Mouse (Mus musculus) granulocyte monocyte progenitor cell, adult 5-6 weeks (primary cell): ENCODE results near the gene Ttll10. TPM values are rescaled to one million over a fixed set of nuclear protein-coding genes. Genes with fewer than 3 reads are reported as not detected.
A peak's percentile ranks its signal among the peaks of the same experiment; 100 is the strongest.

ENCODE experiments used
- ATAC-seq: replicated peaks from 2 replicates; pipeline ENCODE4 v1.8.0; 2016; ENCODE audit warnings: mild to moderate bottlenecking, moderate TSS enrichment, inconsistent platforms; ENCODE audit not compliant: poor library complexity, severe bottlenecking
- total RNA-seq, 2 experiments: library from RNA; stranded (forward) in 1 of 2; stranded (reverse) in 1 of 2; fragments of 200-712, 200-1000 nt in 1 of 2; fragments of >200 nt in 1 of 2; fragmentation: Nextera tagmentation in 1 of 2; gene quantifications; 2 replicates each; pipeline ENCODE4 v1.2.3; 2014 to 2017

The Ttll10 gene
- total RNA-seq, 2 experiments from 2014 or later = not detected

GRCm38 (mm10) chr4:156030651-156031118, 28.5 kb downstream of the Ttll10 start:
- no peak for ATAC-seq

- no peak for ATAC-seq
These were observed 30.6 kb downstream of the Ttll10 start for GRCm38 (mm10) chr4:156028580-156028979.

- peak; percentile 76 for ATAC-seq
These were observed 33.2 kb downstream of the Ttll10 start, which contains the start of gene Tnfrsf18 for GRCm38 (mm10) chr4:156026013-156026412. Gene Tnfrsf18 (plus strand): TSS chr4:156026164.

- no peak for ATAC-seq
These were observed 35.0 kb downstream of the Ttll10 start for GRCm38 (mm10) chr4:156024184-156024583.

- ATAC-seq = no peak
These were observed 35.7 kb downstream of the Ttll10 start for GRCm38 (mm10) chr4:156023520-156023919.

- no peak for ATAC-seq
These were observed 37.2 kb downstream of the Ttll10 start for GRCm38 (mm10) chr4:156021942-156022419.

GRCm38 (mm10) chr4:156021381-156021780, 37.8 kb downstream of the Ttll10 start:
- ATAC-seq = no peak

GRCm38 (mm10) chr4:156019771-156020170, 39.4 kb downstream of the Ttll10 start:
- ATAC-seq = no peak

GRCm38 (mm10) chr4:156014436-156014835, 44.8 kb downstream of the Ttll10 start:
- no peak for ATAC-seq

GRCm38 (mm10) chr4:156013637-156014036, 45.6 kb downstream of the Ttll10 start, which contains the start of gene Tnfrsf4:
Gene Tnfrsf4 (plus strand): TSS chr4:156013843.
- ATAC-seq = no peak

- ATAC-seq = no peak
These were observed 50.8 kb downstream of the Ttll10 start for GRCm38 (mm10) chr4:156008369-156008768.

- ATAC-seq = no peak
These were observed 55.1 kb downstream of the Ttll10 start for GRCm38 (mm10) chr4:156004109-156004508.

- no peak for ATAC-seq
These were observed 65.6 kb downstream of the Ttll10 start for GRCm38 (mm10) chr4:155993606-155994005.

GRCm38 (mm10) chr4:155992906-155993547, 66.2 kb downstream of the Ttll10 start:
- peak; percentile 57 for ATAC-seq

GRCm38 (mm10) chr4:155992241-155992905, 66.8 kb downstream of the Ttll10 start, which contains the start of the genes B3galt6 and Sdf4:
Gene B3galt6 (minus strand): TSS chr4:155992649.
Gene Sdf4 (plus strand): TSS chr4:155992872.
- ATAC-seq = peak; percentile 69

GRCm38 (mm10) chr4:155991908-155992230, 67.3 kb downstream of the Ttll10 start:
- ATAC-seq = no peak

GRCm38 (mm10) chr4:155991211-155991907, 67.9 kb downstream of the Ttll10 start:
- peak; percentile 63 for ATAC-seq
